Mouse (Mus musculus) lung, postnatal 14 days (tissue): ENCODE measurements around the gene Hils1.
"Not testable (repeated sequence)": the region's sequence is repeated elsewhere in the genome, so short reads cannot be mapped to it uniquely, and the experiment has no call there.

Experiments
- DNase-seq: peaks from one replicate; pipeline ENCODE4 v3.0.0; 2021

Gene Hils1

DNA sequence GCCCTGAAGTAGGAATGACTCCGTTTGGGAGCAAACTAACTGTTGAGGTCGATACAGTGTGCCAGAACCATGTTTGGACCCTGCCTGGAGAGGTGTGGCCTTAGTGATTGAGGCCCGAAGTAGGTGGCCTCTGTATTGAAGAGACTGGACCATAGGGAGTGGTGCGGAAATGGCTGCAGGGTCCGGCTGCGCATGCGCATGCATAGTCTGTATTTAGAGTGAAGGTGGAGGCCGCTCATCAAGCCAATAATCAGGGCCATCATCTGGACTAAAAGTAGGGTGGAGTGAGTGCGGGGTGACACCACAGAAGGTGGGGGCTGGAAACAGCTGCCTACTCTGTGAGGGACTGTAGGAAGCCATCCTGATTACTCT, 9.7 kb upstream of the Hils1 start:
- DNase-seq, result peak; percentile 32

- peak; percentile 83 for DNase-seq
Observed at GRCm38 (mm10) chr11:94958065-94958858, 9.1 kb upstream of the Hils1 start.

DNA sequence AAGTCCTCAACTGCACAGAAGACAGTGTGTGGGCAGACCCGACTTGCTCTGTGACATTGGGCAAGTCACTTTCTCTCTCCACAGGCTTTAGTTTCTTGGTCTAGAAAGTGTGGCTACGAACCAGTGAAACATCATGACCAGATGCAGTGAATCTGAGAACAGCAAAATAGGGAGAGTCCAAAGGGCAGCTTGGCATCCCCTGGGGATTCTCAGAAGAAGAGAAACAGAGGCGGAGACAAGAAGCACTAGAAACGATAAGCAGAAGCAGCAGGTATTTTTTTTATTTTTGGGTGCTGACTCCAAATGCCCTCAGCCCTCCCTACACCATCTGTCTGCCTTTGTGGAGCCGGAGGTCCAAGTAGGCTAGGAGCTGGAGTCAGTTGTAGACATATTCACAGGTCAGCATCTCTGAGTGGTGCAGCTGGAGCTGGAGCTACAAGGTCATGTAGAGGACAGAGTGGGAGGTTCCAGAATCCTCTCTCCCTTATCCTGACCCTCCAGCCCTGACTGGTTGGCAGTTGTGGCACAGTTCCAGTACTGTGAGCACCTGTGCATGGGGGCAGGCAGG, 4.8 kb upstream of the Hils1 start:
- DNase-seq, result no peak

DNA sequence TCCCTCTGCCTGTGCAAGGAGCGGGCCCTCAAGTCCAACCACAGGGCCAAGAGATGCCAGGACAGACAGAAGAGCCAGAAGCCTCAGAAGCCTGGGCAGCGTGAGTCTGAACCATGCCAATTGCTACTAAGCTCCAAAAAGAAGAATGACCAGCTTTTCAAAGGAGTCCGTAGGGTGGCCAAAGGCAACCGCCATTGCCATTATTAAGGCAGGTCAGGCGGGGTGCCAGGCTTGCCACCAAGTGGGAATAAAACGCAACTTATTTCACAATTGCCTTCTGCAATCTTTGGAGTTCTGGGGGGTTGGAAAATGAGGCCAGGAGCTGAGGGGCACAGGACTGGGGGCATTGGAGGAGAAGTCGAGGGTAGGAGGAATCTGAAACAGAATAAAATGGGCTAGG, 794 bp downstream of the Hils1 start:
- no peak for DNase-seq

GRCm38 (mm10) chr11:94969709-94970108, 2.3 kb downstream of the Hils1 start:
- not testable (repeated sequence) for DNase-seq

- peak; percentile 80 for DNase-seq
Observed at GRCm38 (mm10) chr11:94970210-94970943, 3.0 kb downstream of the Hils1 start.

- DNase-seq, result no peak
Observed at GRCm38 (mm10) chr11:94971895-94972615, 4.7 kb downstream of the Hils1 start.

DNA sequence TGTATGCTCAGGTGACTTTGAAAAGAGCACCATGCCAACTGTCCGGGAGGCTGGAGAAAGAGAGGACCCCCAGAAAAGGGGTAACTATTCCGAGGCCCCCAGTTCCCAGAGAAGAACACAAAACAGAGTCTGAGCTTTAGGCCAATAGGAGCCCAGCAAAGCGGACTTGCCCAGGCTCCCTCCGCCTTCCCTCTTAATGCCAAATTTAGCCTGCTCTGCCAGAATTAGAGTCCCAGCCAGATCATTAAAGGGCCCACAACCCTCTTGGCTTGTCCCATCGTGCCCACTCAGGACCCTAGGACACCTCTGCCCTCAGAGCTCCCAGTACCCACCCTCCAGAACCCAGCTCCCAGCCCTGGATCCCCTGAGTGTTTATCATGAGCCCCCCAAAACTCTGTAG, 5.5 kb downstream of the Hils1 start:
- DNase-seq, result no peak

- DNase-seq, result no peak
Observed at GRCm38 (mm10) chr11:94973313-94973712, 5.9 kb downstream of the Hils1 start.

DNA sequence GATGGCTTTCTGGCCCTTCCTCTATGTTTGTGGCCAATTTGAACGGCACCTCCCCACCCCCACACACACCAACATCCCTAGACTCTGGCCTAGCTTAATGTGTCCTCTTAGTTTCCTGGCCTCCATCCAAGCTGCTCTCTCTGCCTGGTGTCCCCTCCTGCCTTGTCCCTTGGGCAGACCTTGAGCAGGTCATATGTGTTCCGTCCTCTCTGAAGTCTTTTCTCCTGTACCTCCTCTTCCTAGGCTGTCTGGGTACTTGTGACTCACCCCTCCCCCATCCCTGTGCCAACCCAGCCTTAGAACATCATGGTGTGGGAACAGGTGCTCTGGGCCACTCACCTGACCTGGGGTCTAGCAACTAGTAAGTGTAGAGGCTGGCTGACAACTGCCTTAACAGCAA, 7.6 kb downstream of the Hils1 start:
- DNase-seq, result no peak

DNA sequence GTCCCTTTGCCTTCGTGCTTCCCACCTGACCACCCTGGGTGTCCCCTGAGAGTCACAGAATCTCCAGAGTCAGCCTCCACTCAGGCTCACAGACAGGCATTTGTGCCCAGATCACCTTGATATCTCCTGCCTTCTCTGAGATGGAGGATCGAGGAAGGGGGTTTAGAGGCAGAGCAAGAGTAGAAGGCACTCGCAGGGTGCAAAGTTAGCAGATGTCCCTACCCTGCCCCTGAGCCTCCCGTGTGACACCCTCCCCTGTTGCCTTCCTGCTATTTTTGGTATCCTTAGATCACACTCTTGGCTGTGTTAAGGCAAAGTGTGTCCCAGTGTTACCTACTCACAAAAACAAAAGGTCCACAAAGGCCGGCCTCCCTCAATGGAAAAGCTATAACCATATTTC, 8.8 kb downstream of the Hils1 start, which contains the start of gene Sgca:
Gene Sgca (minus strand): TSS at position 129 of the 400 bp plus-strand sequence.
- no peak for DNase-seq

DNA sequence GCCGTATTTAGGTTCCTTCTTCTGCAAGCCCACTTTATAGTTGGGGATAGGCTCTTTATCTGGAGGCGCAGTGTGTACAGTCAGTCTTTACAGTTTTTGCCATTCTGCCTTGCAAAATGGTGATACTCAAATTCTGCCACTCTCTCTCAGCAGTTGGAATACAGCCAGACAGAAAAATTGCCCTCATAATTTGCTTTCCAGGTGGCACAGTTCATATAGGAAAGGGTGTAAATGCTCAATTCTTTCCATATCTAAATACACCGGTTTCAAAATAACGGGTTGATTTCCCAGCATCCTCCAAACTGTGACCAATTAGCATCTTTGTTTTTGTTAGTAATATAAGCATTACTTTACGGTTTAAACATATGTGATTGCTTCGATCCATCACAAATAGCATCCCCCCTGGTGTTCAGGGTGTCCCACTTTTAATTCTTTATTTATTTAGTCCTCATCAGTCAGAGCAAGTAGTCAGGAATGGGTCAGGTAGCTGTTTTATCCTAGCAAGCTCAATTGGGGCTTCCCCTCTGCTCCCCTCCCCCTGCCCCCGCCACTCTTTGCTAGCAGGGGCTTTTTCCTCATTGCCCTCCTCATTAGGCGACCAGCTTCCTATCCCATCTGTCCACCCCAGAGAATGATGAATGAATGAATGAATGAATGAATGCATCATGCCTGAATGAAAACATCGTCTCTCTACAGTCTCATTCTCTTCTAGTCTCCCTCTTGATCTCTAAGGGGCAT, 11.0 kb downstream of the Hils1 start:
- DNase-seq, result no peak

GRCm38 (mm10) chr11:94978947-94979346, 11.6 kb downstream of the Hils1 start:
- peak; percentile 98 for DNase-seq

DNA sequence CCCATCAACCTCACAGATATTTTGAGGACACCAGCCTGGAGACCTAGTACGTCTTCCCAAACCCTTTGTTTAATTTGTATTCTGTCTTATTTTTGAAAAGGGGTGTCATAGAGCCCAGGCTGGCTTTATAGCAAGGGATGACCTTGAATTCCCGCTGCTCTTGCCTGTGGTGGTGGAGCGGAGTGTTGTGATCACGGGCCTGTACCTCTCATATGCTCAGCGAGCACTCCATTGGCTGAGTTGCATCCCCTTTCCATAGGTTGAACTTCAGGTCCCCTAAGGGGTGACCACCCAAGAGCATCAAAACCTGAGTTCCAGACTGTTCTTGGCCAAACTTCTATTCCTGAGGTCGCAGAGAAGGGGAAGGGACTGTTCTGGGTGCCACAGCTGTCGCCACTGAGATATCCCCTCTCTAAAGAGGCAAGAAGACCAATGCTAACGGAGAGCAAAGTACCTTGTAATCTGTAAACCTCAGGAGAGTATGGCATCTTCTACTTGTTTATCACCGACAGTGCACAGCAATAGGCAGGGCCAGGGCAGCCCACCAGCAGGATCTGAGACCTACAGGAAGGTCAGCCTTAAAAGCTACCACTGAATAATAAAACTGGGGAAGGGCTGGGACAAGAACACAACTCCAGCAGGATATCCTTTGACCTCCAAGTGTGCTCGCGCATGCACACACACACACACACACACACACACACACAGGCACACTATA, 12.2 kb downstream of the Hils1 start:
- no peak for DNase-seq

DNA sequence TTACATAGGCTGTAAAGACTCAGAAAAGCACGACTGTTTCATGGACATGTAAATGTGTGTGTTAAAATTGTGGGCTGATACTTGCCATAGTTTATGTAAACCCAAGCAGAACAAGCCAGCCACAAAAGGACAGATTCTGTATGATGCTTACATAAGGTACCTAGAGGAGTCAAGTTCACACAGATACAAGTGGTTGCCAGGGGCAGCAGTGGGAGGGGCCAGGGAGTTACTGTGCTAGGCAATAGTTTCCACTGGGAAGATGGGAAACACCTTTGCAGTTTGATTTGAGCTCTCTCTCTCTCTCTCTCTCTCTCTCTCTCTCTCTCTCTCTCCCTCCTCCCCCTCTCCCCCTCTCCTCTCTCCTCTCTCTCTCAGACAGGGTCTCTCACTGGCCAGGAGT, 17.7 kb downstream of the Hils1 start:
- no peak for DNase-seq

DNA sequence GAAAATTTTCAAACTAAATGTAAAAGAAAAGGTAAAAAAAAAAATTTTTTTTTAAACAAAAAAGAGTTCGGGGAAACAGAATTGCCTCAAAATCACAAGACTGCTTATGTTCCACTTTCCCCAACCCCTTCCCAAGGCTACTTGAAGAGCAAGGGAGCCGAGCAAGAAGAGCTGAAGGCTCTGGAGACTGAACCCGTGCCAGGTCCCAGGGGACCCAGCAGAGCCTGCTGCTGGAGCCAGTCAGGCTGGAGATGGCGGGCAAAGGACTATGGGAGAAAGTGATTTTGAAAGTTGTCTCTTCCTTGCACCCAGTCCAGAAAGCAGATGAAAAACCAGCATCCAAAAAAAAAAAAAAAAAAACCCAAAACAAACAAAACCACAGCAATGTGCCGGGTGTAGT, 18.4 kb downstream of the Hils1 start:
- no peak for DNase-seq

DNA sequence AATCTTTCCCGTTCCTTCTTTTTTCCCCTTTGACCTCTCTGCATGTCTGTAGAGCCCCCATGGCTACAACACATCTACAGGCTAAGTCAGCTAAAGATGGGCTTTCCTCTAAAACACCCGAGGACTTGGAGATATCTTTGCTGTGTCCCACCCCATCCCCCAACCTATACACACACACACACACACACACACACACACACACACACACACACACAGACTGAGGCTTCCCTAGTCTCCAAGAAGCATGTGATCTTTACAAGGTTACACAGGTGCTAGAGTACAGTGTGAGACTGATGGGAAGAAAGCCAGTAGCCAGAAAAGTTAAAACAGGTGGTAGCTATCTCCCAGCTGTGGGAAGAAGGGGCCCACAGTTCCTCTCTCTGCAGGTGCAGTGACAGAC, 19.0 kb downstream of the Hils1 start:
- no peak for DNase-seq

- DNase-seq, result no peak
Observed at GRCm38 (mm10) chr11:94987341-94987740, 19.9 kb downstream of the Hils1 start.

GRCm38 (mm10) chr11:94987851-94988250, 20.5 kb downstream of the Hils1 start:
- DNase-seq, result no peak

GRCm38 (mm10) chr11:94988780-94989561, 21.6 kb downstream of the Hils1 start:
- peak; percentile 50 for DNase-seq

DNA sequence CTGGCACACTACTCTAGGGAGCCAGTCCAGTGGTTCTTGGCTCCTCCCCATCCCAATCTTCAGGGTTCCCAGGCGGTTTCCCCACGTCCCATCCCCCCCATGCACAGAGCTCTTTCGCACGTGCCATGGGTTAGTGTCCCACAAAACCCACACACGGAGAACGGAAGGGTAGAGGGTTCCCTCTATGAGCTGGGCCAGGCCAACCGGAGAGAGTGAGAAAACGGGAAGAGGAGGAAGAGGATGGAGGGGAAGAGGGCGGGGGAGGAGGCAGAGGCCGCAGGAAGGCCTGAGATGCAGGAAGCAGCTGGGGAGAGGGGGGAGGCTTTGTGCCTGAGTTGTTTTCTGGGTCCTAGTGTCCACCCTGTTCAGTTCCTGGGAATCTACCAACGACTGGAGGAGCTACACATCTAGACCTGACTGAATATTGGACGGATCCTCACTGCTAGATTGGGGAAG, 22.2 kb downstream of the Hils1 start:
- DNase-seq, result peak; percentile 81
